Mouse (Mus musculus) cortical plate, adult 2 months (tissue): Measurements from ENCODE around the gene Stn1.

Experiments used
- CTCF ChIP-seq: fragments of 200-500 bp; IDR thresholded peaks from 2 replicates; pipeline ENCODE4 v1.5.1; 2011; ENCODE audit warnings: mild to moderate bottlenecking, control low read depth, low read length; ENCODE audit not compliant: insufficient read depth; ENCODE audit errors: extremely low read depth
- POLR2A ChIP-seq: fragments of 200-500 bp; IDR thresholded peaks from 2 replicates; pipeline ENCODE4 v1.6.1; 2011; ENCODE audit warnings: mild to moderate bottlenecking, low read length, control low read depth; ENCODE audit not compliant: insufficient read depth; ENCODE audit errors: extremely low read depth

DNA sequence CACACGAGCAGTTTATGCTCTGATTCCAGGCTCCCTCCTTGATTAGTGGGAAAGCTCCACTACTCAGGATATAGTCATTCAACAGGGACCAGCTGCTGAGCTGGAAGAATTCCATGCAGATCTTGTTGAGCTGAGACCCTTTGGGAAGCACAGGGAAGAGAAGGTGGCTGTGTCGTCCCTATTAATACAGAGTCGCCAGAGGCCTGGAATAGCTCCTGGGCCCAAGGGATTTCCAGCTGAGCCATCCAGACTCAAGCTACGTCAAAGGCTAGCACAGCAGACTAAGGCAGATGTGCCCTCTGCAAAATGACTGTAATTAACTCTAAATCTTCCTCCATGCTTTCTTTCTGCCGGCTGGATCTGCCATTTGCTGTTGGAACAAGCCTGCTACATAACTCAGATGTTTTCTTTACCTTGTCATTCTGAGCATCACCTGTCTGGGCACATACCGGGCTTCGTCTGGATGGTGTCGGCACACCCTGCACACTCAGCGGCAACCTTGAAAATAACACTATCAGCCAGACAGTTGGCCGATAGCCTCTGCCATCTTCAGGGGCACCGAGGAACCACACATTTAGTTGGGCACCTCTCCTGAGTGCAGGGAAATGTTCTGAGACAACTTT lies 36.8 kb downstream of the Stn1 start:
- TF ChIP-seq POLR2A (no peak), CTCF (no peak)
